Mouse (Mus musculus) kidney, adult 2 months (tissue): ENCODE results near the gene Slc11a2.

Experiments used
- CTCF ChIP-seq: fragments of 200-500 bp; conservative IDR thresholded peaks from 2 replicates; pipeline ENCODE4 v1.5.1; 2011; ENCODE audit warnings: low read depth, mild to moderate bottlenecking, control low read depth, low read length, moderate library complexity, mixed read lengths; ENCODE audit not compliant: insufficient read depth, insufficient read length
- POLR2A ChIP-seq: fragments of 200-500 bp; IDR thresholded peaks from one replicate; pipeline ENCODE4 v1.6.1; 2011; ENCODE audit warnings: low read depth, low read length, control low read depth

DNA sequence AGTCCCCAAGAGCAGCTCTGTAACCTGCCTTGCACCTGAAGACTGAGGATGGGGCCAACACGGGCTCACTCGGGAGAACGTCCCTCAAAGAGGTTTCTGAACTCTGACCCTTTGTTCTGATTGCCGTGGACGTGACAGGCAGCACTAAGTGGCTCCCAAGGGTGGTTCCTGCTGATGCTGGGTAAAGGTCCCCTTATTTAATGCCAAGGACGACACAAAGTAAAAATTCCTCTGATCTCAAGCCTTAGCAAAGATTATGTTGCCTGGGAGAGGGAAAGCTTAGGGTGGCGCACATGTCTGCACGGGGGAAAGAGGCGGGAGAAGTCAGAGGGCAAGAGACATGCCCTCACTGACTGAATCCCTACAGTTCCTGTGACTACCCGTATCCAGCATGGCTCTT lies 11.6 kb upstream of the Slc11a2 start:
- no peak for TF ChIP-seq POLR2A
- TF ChIP-seq CTCF, result no peak
